8 mouse cellular contexts compared by ENCODE assay signal in the genomic region with DNA sequence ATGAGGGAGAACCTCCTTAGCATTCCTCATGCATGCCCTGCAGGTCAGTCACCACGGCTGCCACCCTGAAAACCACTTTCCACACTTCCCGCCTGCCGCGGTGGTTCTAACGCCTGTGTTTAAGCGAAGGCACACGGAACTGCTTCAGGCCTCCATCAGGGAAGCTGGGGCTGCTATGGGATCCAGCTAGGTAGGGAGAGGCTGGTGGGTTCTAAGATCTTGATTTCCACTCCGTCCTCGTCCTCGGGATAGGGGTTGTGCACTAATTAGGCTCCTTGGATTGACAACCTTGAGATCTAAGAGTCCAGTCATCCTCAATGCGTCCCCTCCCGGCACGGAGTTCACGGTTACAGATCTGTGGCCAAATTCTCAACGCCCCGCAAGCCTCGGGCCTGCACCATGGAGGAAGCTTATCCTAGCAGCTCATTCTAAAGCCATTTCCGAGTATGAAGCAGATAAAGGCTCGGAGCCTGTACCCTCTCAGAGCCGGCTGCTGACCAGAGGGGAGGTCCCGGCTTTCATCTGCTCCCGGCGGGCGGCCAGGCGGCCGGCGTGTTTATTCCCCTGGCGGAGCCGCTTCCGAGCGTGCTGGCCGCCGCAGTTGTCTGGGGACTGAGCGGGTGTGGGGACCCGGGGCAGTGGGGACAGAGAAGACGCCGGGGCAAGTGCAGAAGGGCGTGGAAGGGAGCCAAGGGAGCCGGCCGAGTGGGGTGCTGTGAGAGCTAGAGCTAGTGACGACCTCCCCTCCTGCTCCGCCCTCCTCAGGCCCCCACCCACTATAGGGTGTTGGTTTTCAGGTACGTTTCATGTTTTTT. TPM values are rescaled to one million over a fixed set of nuclear protein-coding genes. Genes with fewer than 3 reads are reported as not detected.
DNase-seq lines count a peak whose midpoint lies in the region; ATAC-seq and TF ChIP-seq lines count a peak whose summit lies in the region.

No protein-coding gene starts in this region.

- intact Hi-C loops in heart, postnatal 14 days (cut with DNase I): no loop called here

- ATAC-seq in liver, postnatal 0 days: no peak
- ATAC-seq in erythroblast, adult 5-6 weeks (replicated peaks; ENCODE audit: low FRiP score, poor library complexity, severe bottlenecking): no peak

- H3K9me3 ChIP-seq in liver, postnatal 0 days (ENCODE audit: low read length): no peaks in the 10 kb centered on the region

- no peak overlapping the region for H3K27ac ChIP-seq in liver, postnatal 0 days (ENCODE audit: low read depth)

- H3K36me3 ChIP-seq in liver, postnatal 0 days (replicated peaks; ENCODE audit: insufficient read depth, low read length): no peaks in the 10 kb centered on the region

- 3% methylated on average over 43 of the region's 43 CpGs for WGBS in liver, postnatal 0 days (ENCODE audit: insufficient replicate concordance)

- H3K9ac ChIP-seq in liver, postnatal 0 days (replicated peaks): no peak overlapping the region

- H3K4me2 ChIP-seq in liver, postnatal 0 days (ENCODE audit: low read depth, low read length): peak overlapping the region; percentile 58

- DNase-seq in adrenal gland, adult 2 months: peak; percentile 17
- no peak for DNase-seq in adrenal gland, postnatal 4 days (ENCODE audit: low spot score in 2 of 2)
- DNase-seq in embryo, embryonic 10 days (ENCODE audit: low spot score): peak; percentile 42
- peak; percentile 39 to 48 for DNase-seq in heart, postnatal 14 days
- DNase-seq in liver, postnatal 0 days: no peak
- peak; percentile 54 for DNase-seq in retina, embryonic 14.5 days (ENCODE audit: low spot score)
- DNase-seq in left cerebral cortex, adult 18-20 months (ENCODE audit: low spot score in 2 of 2): no peak

- no peaks in the 10 kb centered on the region for H3K4me1 ChIP-seq in liver, postnatal 0 days (ENCODE audit: insufficient read depth)

- peak overlapping the region; percentile 29 for H3K4me3 ChIP-seq in liver, postnatal 0 days (ENCODE audit: low read depth, low read length)

- no peak for TF ChIP-seq EP300 in liver, postnatal 0 days (IDR thresholded peaks at IDR 0.05; ENCODE audit: low read depth)

- peaks cover 89% of the 10 kb centered on the region for H3K27me3 ChIP-seq in liver, postnatal 0 days (ENCODE audit: insufficient read depth, low read length)

- no peak for TF ChIP-seq CTCF in liver, postnatal 0 days (IDR thresholded peaks at IDR 0.05; ENCODE audit: low read depth)

RNA-seq across cellular contexts. Expression of gene Tbx4, which starts 8.7 kb away (rescaled TPM):
- under 1 TPM in 1 of 2 experiments, not detected in 1; 0.10 TPM for total RNA-seq in adrenal gland, adult 2 months (2021)
- 0.10 and 0.27 TPM in 2 replicates for polyA plus RNA-seq in adrenal gland, adult 2 months (2012; rRNA removed)
- total RNA-seq in adrenal gland, postnatal 4 days (2021): not detected
- under 1 TPM in 1 of 2 experiments, not detected in 1; 0.14 TPM for total RNA-seq in heart, postnatal 14 days (2021)
- not detected in 2 replicates for polyA plus RNA-seq in liver, postnatal 0 days (2015; fragmentation: Nextera tagmentation; extraction: Ambion mirVana)
- not detected in 2 replicates for total RNA-seq in erythroblast, adult 5-6 weeks (2015; ENCODE audit: low replicate concordance)
- total RNA-seq in erythroblast, adult 5-6 weeks (2017; ENCODE audit: low replicate concordance): not detected in 2 replicates
- total RNA-seq in left cerebral cortex, adult 18-20 months (2021): under 1 TPM in 1 of 2 experiments, not detected in 1; 0.14 TPM

RNA-seq across cellular contexts. Expression of gene Gm11444, which starts 44.8 kb away (rescaled TPM):
- not detected for total RNA-seq in adrenal gland, adult 2 months (2021)
- not detected in 2 replicates for polyA plus RNA-seq in adrenal gland, adult 2 months (2012; rRNA removed)
- total RNA-seq in adrenal gland, postnatal 4 days (2021): not detected
- total RNA-seq in heart, postnatal 14 days (2021): not detected
- not detected in 2 replicates for polyA plus RNA-seq in liver, postnatal 0 days (2015; fragmentation: Nextera tagmentation; extraction: Ambion mirVana)
- total RNA-seq in erythroblast, adult 5-6 weeks (2015; ENCODE audit: low replicate concordance): not detected in 2 replicates
- not detected in 2 replicates for total RNA-seq in erythroblast, adult 5-6 weeks (2017; ENCODE audit: low replicate concordance)
- total RNA-seq in left cerebral cortex, adult 18-20 months (2021): not detected

Comparison
In these comparisons a context has a peak if more than half of its experiments do, and no peak if none do; other contexts are left out.
1. DNase-seq: peak in adrenal gland, adult 2 months (single experiment), embryo, embryonic 10 days (single experiment), heart, postnatal 14 days (2 of 2) and retina, embryonic 14.5 days (single experiment); none in adrenal gland, postnatal 4 days (0 of 2), liver, postnatal 0 days (single experiment) and left cerebral cortex, adult 18-20 months (0 of 2).